Mouse (Mus musculus): ENCODE measurements around the gene Pja2. TPM values are rescaled to one million over a fixed set of nuclear protein-coding genes. Genes with fewer than 3 reads are reported as not detected.
"Not testable (repeated sequence)": the region's sequence is repeated elsewhere in the genome, so short reads cannot be mapped to it uniquely, and the experiment has no call there.

Gene Pja2
- polyA plus RNA-seq, 2 experiments, result 48.5 to 82.3 TPM

DNA sequence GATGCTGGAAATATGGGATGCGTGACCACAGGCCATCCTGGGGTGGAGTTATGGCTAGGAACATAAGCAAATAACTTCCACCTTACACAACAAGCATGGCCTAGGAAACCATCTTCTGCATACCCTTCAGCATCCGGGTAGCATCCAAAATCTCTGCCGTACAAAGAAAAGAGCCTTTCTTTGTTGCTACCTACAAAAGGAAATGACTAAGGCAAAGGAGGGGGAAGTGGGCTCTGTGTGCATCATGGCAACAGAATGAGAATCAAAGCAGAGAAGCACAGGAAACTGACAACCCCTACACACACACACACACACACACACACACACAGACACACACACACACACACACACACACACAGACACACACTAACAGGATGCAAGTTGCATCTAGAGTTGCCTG lies 83.5 kb downstream of the Pja2 start:
- TF ChIP-seq POLR2A (IDR thresholded peaks at IDR 0.05; ENCODE audit: borderline replicate concordance, extremely low read depth, insufficient read depth, insufficient read length), result no peak
- ATAC-seq (ENCODE audit: low FRiP score, low read depth), result no peak
- Histone ChIP-seq H3K9me3 (ENCODE audit: control insufficient read depth, low read length) (no peaks in the 10 kb centered on the region), H3K27me3 (ENCODE audit: control insufficient read depth, insufficient read depth, low read length) (no peaks in the 10 kb centered on the region), H3K9ac (ENCODE audit: low read depth, low read length, severe bottlenecking) (no peak overlapping the region), H3K27ac (replicated peaks; ENCODE audit: low read depth, low read length) (no peak overlapping the region), H3K36me3 (ENCODE audit: control insufficient read depth, insufficient read depth, low read length) (no peaks in the 10 kb centered on the region), H3K4me1 (ENCODE audit: control insufficient read depth, insufficient read depth, low read length) (no peaks in the 10 kb centered on the region), H3K4me2 (replicated peaks; ENCODE audit: low read depth, low read length, severe bottlenecking) (no peak overlapping the region), H3K4me3 (replicated peaks; ENCODE audit: low read length) (no peak overlapping the region)
- 86% methylated on average over 3 of the region's 3 CpGs for WGBS
- no peak for DNase-seq (ENCODE audit: low spot score)

DNA sequence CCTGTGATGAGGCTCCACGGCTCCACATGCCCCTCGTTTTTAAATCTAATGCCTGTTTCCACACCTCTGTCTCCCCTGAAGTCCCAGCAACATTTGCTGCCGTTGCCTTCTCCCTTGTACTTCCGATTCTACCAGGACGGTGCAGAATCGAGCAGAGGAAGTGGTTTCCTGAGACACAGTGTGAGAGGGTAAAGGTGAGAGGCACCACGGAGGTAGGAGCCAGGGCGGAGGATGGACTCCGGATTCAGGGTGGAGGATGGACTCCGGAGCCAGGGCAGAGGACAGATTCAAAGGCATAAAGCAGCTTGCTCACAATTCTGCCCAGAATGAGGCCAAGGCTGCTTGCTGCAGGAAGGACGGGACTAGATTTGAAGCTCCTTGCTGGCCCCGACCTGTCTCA lies 88.8 kb downstream of the Pja2 start:
- WGBS, result 49% methylated on average over 12 of the region's 12 CpGs
- DNase-seq (ENCODE audit: low spot score), result no peak
- no peaks in the 10 kb centered on the region for H3K36me3 ChIP-seq (ENCODE audit: control insufficient read depth, insufficient read depth, low read length)
- H3K9ac ChIP-seq (ENCODE audit: low read depth, low read length, severe bottlenecking), result no peak overlapping the region
- no peak overlapping the region for H3K27ac ChIP-seq (replicated peaks; ENCODE audit: low read depth, low read length)
- H3K4me2 ChIP-seq (replicated peaks; ENCODE audit: low read depth, low read length, severe bottlenecking), result no peak overlapping the region
- no peak for ATAC-seq (ENCODE audit: low FRiP score, low read depth)
- H3K9me3 ChIP-seq (ENCODE audit: control insufficient read depth, low read length), result no peaks in the 10 kb centered on the region
- H3K4me1 ChIP-seq (ENCODE audit: control insufficient read depth, insufficient read depth, low read length), result peaks cover 2% of the 10 kb centered on the region; the same call in 1 of the 2 replicates
- H3K4me3 ChIP-seq (replicated peaks; ENCODE audit: low read length), result no peak overlapping the region
- H3K27me3 ChIP-seq (ENCODE audit: control insufficient read depth, insufficient read depth, low read length), result no peaks in the 10 kb centered on the region
- TF ChIP-seq POLR2A (IDR thresholded peaks at IDR 0.05; ENCODE audit: borderline replicate concordance, extremely low read depth, insufficient read depth, insufficient read length), result no peak

DNA sequence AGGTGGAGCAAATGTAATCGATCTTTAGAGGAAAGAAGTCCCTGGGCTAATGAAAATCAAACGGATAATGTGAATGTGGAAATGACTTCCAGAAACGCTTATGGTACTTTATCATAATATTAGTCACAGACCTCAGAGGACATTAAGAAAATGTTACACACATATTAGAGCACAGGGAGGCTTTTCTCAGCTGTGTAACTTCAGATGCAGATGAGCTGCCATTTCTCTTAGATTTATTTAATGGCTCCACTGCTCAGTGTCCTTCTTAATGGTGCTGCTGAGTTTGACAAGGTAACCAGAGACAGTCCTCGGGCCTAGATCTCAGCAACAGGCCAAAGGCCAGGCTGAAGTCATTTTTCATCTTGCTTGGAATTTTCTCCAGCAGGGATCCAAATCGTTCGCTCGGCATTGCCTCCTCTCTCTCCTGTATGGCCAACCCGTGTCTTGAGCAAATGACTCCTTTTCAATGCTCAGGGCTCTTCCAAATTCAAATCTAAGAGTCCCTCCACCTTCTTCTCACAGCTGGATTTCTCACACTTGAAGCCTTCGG lies 89.3 kb downstream of the Pja2 start:
- no peak for ATAC-seq (ENCODE audit: low FRiP score, low read depth)
- no peak overlapping the region for H3K4me3 ChIP-seq (replicated peaks; ENCODE audit: low read length)
- no peak overlapping the region for H3K4me2 ChIP-seq (replicated peaks; ENCODE audit: low read depth, low read length, severe bottlenecking)
- no peaks in the 10 kb centered on the region for H3K9me3 ChIP-seq (ENCODE audit: control insufficient read depth, low read length)
- no peak overlapping the region for H3K27ac ChIP-seq (replicated peaks; ENCODE audit: low read depth, low read length)
- H3K27me3 ChIP-seq (ENCODE audit: control insufficient read depth, insufficient read depth, low read length), result no peaks in the 10 kb centered on the region
- no peak for TF ChIP-seq POLR2A (IDR thresholded peaks at IDR 0.05; ENCODE audit: borderline replicate concordance, extremely low read depth, insufficient read depth, insufficient read length)
- H3K4me1 ChIP-seq (ENCODE audit: control insufficient read depth, insufficient read depth, low read length), result peaks cover 2% of the 10 kb centered on the region; the same call in 1 of the 2 replicates
- DNase-seq (ENCODE audit: low spot score), result no peak
- 38% methylated on average over 9 of the region's 9 CpGs for WGBS
- H3K9ac ChIP-seq (ENCODE audit: low read depth, low read length, severe bottlenecking), result no peak overlapping the region
- H3K36me3 ChIP-seq (ENCODE audit: control insufficient read depth, insufficient read depth, low read length), result no peaks in the 10 kb centered on the region

DNA sequence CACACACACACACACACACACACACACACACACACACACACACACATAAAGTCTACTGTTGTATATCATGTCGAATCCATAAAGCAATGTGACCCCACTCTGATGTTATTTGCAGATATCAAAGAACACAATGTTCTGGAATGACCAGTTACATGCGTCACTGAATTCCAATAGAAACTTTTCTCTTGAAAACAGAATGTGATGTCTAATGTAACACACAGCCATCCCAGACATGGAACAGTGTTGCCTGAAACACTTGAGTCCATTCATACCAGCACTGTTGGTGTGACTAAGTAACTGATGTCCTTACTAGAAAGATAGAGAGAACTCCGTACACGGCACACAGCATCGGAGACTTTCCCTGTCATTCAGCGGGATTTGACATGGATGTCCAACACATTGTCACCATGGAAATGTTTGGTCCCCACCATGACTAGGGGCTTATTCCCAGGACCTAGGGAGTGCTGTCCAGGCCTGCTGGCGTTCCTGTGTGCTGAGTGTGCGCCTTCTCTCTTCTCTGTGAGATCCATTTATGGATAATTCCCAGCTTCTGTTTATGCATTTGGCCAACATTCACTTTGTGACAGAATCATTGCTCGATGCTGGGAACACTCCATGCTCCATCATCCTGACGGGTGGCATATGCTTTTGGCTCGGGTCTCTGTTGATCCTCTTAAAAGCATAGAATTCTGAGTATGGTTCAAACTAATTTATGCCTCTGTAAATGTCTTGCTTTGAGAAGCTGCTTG lies 90.0 kb downstream of the Pja2 start:
- H3K9ac ChIP-seq (ENCODE audit: low read depth, low read length, severe bottlenecking), result no peak overlapping the region
- no peak for DNase-seq (ENCODE audit: low spot score)
- ATAC-seq (ENCODE audit: low FRiP score, low read depth), result no peak
- H3K4me3 ChIP-seq (replicated peaks; ENCODE audit: low read length), result no peak overlapping the region
- no peak overlapping the region for H3K4me2 ChIP-seq (replicated peaks; ENCODE audit: low read depth, low read length, severe bottlenecking)
- peaks cover 2% of the 10 kb centered on the region; the same call in 1 of the 2 replicates for H3K4me1 ChIP-seq (ENCODE audit: control insufficient read depth, insufficient read depth, low read length)
- no peak overlapping the region for H3K27ac ChIP-seq (replicated peaks; ENCODE audit: low read depth, low read length)
- no peaks in the 10 kb centered on the region for H3K9me3 ChIP-seq (ENCODE audit: control insufficient read depth, low read length)
- H3K27me3 ChIP-seq (ENCODE audit: control insufficient read depth, insufficient read depth, low read length), result no peaks in the 10 kb centered on the region
- H3K36me3 ChIP-seq (ENCODE audit: control insufficient read depth, insufficient read depth, low read length), result no peaks in the 10 kb centered on the region
- 73% methylated on average over 11 of the region's 11 CpGs for WGBS
- no peak for TF ChIP-seq POLR2A (IDR thresholded peaks at IDR 0.05; ENCODE audit: borderline replicate concordance, extremely low read depth, insufficient read depth, insufficient read length)

DNA sequence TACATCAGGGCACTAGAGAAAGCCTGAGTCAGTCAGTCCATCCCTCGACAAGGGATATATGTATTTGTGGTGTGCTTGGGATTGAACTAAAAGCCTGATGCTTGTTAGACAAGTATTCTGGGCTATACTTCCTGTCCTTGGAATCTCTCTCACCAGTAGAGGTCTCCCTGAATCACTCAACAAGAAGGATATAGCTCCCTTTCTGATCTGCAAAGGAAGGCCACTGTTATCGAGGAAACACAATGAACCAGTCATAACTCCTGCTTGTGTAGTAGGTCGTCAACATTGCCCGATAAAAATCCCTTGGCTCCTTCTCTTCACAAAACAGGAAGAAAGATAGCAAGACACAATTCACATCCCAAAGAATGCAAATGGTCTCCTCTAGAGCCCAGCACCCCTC lies 99.6 kb downstream of the Pja2 start:
- no peak overlapping the region for H3K27ac ChIP-seq (replicated peaks; ENCODE audit: low read depth, low read length)
- DNase-seq (ENCODE audit: low spot score) (no peak), ATAC-seq (ENCODE audit: low FRiP score, low read depth) (no peak)
- H3K9ac ChIP-seq (ENCODE audit: low read depth, low read length, severe bottlenecking), result no peak overlapping the region
- no peak for TF ChIP-seq POLR2A (IDR thresholded peaks at IDR 0.05; ENCODE audit: borderline replicate concordance, extremely low read depth, insufficient read depth, insufficient read length)
- H3K4me1 ChIP-seq (ENCODE audit: control insufficient read depth, insufficient read depth, low read length), result no peaks in the 10 kb centered on the region
- 76% methylated on average over 4 of the region's 4 CpGs for WGBS
- H3K4me3 ChIP-seq (replicated peaks; ENCODE audit: low read length), result no peak overlapping the region
- no peaks in the 10 kb centered on the region for H3K36me3 ChIP-seq (ENCODE audit: control insufficient read depth, insufficient read depth, low read length)
- H3K4me2 ChIP-seq (replicated peaks; ENCODE audit: low read depth, low read length, severe bottlenecking), result no peak overlapping the region
- H3K9me3 ChIP-seq (ENCODE audit: control insufficient read depth, low read length), result no peaks in the 10 kb centered on the region
- H3K27me3 ChIP-seq (ENCODE audit: control insufficient read depth, insufficient read depth, low read length), result no peaks in the 10 kb centered on the region

DNA sequence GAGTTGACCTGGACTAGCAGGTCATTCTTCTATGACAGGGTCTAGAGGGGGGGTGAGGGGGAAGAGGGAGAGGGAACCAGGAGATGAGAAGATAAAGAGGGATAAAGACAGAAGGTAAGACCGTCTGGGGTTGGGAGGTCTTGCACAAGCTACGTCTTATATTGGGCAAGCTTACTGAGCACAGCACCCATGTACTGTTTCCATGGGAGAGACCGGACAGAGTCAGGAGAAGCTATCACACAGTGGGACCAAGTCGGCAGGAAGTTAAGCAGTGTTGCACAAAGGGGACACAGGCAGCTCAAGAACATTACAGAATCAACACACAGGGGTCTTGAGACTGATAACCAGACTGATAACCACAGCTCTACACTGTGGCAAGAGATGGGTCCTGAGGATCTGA lies 100.1 kb downstream of the Pja2 start:
- H3K36me3 ChIP-seq (ENCODE audit: control insufficient read depth, insufficient read depth, low read length); DNase-seq (ENCODE audit: low spot score); H3K27ac ChIP-seq (replicated peaks; ENCODE audit: low read depth, low read length); ATAC-seq (ENCODE audit: low FRiP score, low read depth); H3K9me3 ChIP-seq (ENCODE audit: control insufficient read depth, low read length); H3K4me2 ChIP-seq (replicated peaks; ENCODE audit: low read depth, low read length, severe bottlenecking); H3K4me1 ChIP-seq (ENCODE audit: control insufficient read depth, insufficient read depth, low read length); H3K4me3 ChIP-seq (replicated peaks; ENCODE audit: low read length); H3K9ac ChIP-seq (ENCODE audit: low read depth, low read length, severe bottlenecking); H3K27me3 ChIP-seq (ENCODE audit: control insufficient read depth, insufficient read depth, low read length): not testable (repeated sequence)
- WGBS, result 87% methylated on average over 4 of the region's 4 CpGs

Measured in limb, embryonic 14.5 days (tissue).